Mouse (Mus musculus): ENCODE measurements around the gene Csf1. TPM values are rescaled to one million over a fixed set of nuclear protein-coding genes. Genes with fewer than 3 reads are reported as not detected.

The Csf1 gene
- polyA plus RNA-seq, 1 experiment from 2014 or later = 10.7 TPM

DNA sequence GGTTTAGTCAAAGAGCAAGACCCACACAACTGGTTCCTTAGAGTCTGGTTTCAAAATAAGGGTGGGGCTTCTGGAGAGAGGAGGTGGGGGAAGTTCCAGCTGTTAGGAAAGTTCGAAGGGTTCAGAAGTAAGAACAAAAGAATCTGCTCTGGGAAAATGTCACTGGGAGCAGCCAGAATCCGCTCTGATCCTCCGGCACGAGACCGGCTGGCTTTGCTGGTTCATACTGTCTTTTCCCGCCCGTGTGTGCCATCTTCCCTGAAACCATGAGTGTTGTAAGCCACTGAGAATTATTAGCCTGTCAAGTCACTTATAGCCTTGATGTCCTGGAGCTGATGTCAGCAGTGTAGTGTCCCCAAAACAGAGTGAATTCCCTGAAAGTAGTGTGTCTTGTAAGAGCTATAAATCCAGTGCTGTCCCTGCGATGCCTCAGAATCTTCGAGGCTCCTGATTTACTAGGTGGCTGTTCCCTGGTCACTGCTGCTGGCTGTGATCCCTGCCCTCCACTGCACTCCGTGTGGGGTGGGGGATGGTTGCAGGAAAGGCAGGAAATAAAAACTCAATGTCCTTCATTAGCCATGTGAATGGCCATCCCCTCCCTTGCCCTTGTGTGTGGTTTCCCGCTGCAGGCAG, 26.8 kb upstream of the Csf1 start:
- Histone ChIP-seq H3K27ac (ENCODE audit: low read depth, low read length) (no peak overlapping the region), H3K36me3 (ENCODE audit: control insufficient read depth, insufficient read depth, low read length) (no peaks in the 10 kb centered on the region), H3K9me3 (replicated peaks; ENCODE audit: control insufficient read depth, low read length) (no peaks in the 10 kb centered on the region), H3K4me1 (ENCODE audit: control insufficient read depth, insufficient read depth, low read length) (peaks cover 31% of the 10 kb centered on the region), H3K9ac (ENCODE audit: low read depth, low read length) (no peak overlapping the region), H3K27me3 (ENCODE audit: control insufficient read depth, insufficient read depth, low read length) (no peaks in the 10 kb centered on the region), H3K4me3 (ENCODE audit: low read depth, low read length) (no peak overlapping the region), H3K4me2 (0 out of 2 replicates have a peak overlapping the region, but pooled peaks have one; percentile 3)
- no peak for ATAC-seq (replicated peaks; ENCODE audit: insufficient number of reproducible peaks, low FRiP score, low TSS enrichment)
- 54% methylated on average over 11 of the region's 11 CpGs for WGBS (ENCODE audit: insufficient replicate concordance)

DNA sequence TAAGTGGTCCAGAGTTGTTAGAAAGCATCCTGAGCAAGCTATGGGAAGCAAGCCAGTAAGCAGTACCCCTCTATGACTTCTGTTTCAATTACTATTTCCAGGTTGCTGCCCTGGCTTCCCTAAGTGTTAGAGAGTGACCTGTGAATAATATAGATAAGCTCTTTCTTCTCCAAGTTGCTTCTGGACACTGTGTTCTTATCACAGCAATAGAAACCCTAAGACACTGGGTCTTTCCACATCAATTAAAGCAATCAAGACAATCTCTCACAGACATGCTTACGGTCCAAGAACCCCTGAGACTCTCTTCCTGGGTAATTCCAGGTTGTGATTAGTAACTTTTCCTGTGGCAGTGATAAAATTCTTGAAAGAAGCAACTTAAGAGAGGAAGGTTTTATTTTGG, 26.1 kb upstream of the Csf1 start:
- no peak overlapping the region for H3K4me3 ChIP-seq (ENCODE audit: low read depth, low read length)
- H3K27ac ChIP-seq (ENCODE audit: low read depth, low read length) = no peak overlapping the region
- H3K4me1 ChIP-seq (ENCODE audit: control insufficient read depth, insufficient read depth, low read length) = peaks cover 31% of the 10 kb centered on the region
- no peaks in the 10 kb centered on the region for H3K27me3 ChIP-seq (ENCODE audit: control insufficient read depth, insufficient read depth, low read length)
- ATAC-seq (replicated peaks; ENCODE audit: insufficient number of reproducible peaks, low FRiP score, low TSS enrichment) = no peak
- H3K9ac ChIP-seq (ENCODE audit: low read depth, low read length) = no peak overlapping the region
- H3K9me3 ChIP-seq (replicated peaks; ENCODE audit: control insufficient read depth, low read length) = no peaks in the 10 kb centered on the region
- WGBS (ENCODE audit: insufficient replicate concordance) = 61% methylated on average over 1 of the region's 1 CpGs
- no peak overlapping the region for H3K4me2 ChIP-seq
- no peaks in the 10 kb centered on the region for H3K36me3 ChIP-seq (ENCODE audit: control insufficient read depth, insufficient read depth, low read length)

GRCm38 (mm10) chr3:107785546-107785945, 25.3 kb upstream of the Csf1 start:
- 0 out of 2 replicates have a peak overlapping the region, but pooled peaks have one; percentile 14 for H3K4me2 ChIP-seq

DNA sequence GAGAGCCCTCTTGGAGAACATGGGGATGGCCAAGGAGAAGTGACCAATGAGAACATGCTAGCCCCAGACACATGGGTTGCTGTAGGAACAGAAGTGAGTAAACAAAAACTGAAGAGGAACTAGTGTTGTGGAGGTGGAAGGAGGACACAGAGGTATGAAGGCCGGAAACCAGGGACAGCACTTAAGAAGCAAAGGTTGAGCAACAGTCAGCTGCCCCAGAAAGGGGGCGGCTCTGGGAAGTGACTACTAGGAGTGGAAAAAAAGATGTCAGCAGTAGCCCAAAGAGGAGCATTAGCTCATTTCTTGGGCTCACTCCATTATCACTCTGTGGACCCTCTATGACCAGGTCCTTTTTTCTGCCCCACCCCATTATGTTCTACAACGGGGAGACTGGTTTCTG, 23.0 kb upstream of the Csf1 start:
- peaks cover 3% of the 10 kb centered on the region; the same call in 1 of the 2 replicates for H3K27me3 ChIP-seq (ENCODE audit: control insufficient read depth, insufficient read depth, low read length)
- H3K9me3 ChIP-seq (replicated peaks; ENCODE audit: control insufficient read depth, low read length) = no peaks in the 10 kb centered on the region
- no peak overlapping the region for H3K9ac ChIP-seq (ENCODE audit: low read depth, low read length)
- peaks cover 30% of the 10 kb centered on the region for H3K4me1 ChIP-seq (ENCODE audit: control insufficient read depth, insufficient read depth, low read length)
- 85% methylated on average over 3 of the region's 3 CpGs for WGBS (ENCODE audit: insufficient replicate concordance)
- ATAC-seq (replicated peaks; ENCODE audit: insufficient number of reproducible peaks, low FRiP score, low TSS enrichment) = no peak
- no peak overlapping the region for H3K27ac ChIP-seq (ENCODE audit: low read depth, low read length)
- H3K4me3 ChIP-seq (ENCODE audit: low read depth, low read length) = no peak overlapping the region
- no peak overlapping the region for H3K4me2 ChIP-seq
- no peaks in the 10 kb centered on the region for H3K36me3 ChIP-seq (ENCODE audit: control insufficient read depth, insufficient read depth, low read length)

More at GRCm38 (mm10) chr3:107785546-107785945, 25.3 kb upstream of the Csf1 start:
- 36% methylated on average over 4 of the region's 4 CpGs for whole genome bisulfite sequencing (ENCODE audit: insufficient replicate concordance)
- Histone ChIP-seq H3K9ac (ENCODE audit: low read depth, low read length) (no peak overlapping the region), H3K4me3 (ENCODE audit: low read depth, low read length) (no peak overlapping the region), H3K27ac (ENCODE audit: low read depth, low read length) (peak overlapping the region; percentile 29; the same call in 1 of the 2 replicates), H3K4me1 (ENCODE audit: control insufficient read depth, insufficient read depth, low read length) (peaks cover 31% of the 10 kb centered on the region), H3K27me3 (ENCODE audit: control insufficient read depth, insufficient read depth, low read length) (no peaks in the 10 kb centered on the region), H3K9me3 (replicated peaks; ENCODE audit: control insufficient read depth, low read length) (no peaks in the 10 kb centered on the region), H3K36me3 (ENCODE audit: control insufficient read depth, insufficient read depth, low read length) (no peaks in the 10 kb centered on the region)
- ATAC-seq (replicated peaks; ENCODE audit: insufficient number of reproducible peaks, low FRiP score, low TSS enrichment) = no peak

GRCm38 (mm10) chr3:107781304-107781703, 21.0 kb upstream of the Csf1 start:
- H3K4me2 ChIP-seq = no peak overlapping the region
- no peak overlapping the region for H3K27ac ChIP-seq (ENCODE audit: low read depth, low read length)
- H3K4me1 ChIP-seq (ENCODE audit: control insufficient read depth, insufficient read depth, low read length) = peaks cover 17% of the 10 kb centered on the region
- no peaks in the 10 kb centered on the region for H3K36me3 ChIP-seq (ENCODE audit: control insufficient read depth, insufficient read depth, low read length)
- no peak overlapping the region for H3K9ac ChIP-seq (ENCODE audit: low read depth, low read length)
- H3K27me3 ChIP-seq (ENCODE audit: control insufficient read depth, insufficient read depth, low read length) = peaks cover 3% of the 10 kb centered on the region; the same call in 1 of the 2 replicates
- no peak for ATAC-seq (replicated peaks; ENCODE audit: insufficient number of reproducible peaks, low FRiP score, low TSS enrichment)
- H3K9me3 ChIP-seq (replicated peaks; ENCODE audit: control insufficient read depth, low read length) = no peaks in the 10 kb centered on the region
- H3K4me3 ChIP-seq (ENCODE audit: low read depth, low read length) = no peak overlapping the region
- WGBS (ENCODE audit: insufficient replicate concordance) = 80% methylated on average over 5 of the region's 5 CpGs

- no peak for ATAC-seq (replicated peaks; ENCODE audit: insufficient number of reproducible peaks, low FRiP score, low TSS enrichment)
- WGBS (ENCODE audit: insufficient replicate concordance) = 81% methylated on average over 6 of the region's 6 CpGs
Measured at GRCm38 (mm10) chr3:107778016-107778415, 17.7 kb upstream of the Csf1 start.

DNA sequence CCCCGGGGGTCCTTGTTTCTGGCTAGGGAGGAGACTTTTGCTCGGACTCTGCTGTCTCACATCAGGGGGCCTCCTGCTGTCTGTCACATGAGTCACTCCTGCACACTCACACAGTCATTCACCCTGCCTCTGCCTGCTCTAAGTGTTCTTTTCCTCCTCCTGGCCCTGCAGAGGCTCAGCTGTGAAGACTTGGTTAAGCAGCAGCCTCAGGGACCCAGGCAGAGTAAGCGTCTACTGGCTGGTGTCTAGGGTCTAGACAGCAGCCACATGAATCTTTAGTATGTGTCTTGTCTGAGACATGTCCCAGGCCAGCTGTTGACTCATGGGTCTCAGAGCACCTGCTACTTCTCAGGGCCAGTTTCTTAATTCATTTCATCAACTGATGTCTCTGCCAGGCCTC, 16.0 kb upstream of the Csf1 start:
- ATAC-seq (replicated peaks; ENCODE audit: insufficient number of reproducible peaks, low FRiP score, low TSS enrichment) = no peak; the same call in 1 of the 2 replicates
- 19% methylated on average over 3 of the region's 3 CpGs for WGBS (ENCODE audit: insufficient replicate concordance)
- no peaks in the 10 kb centered on the region for H3K9me3 ChIP-seq (replicated peaks; ENCODE audit: control insufficient read depth, low read length)
- H3K27me3 ChIP-seq (ENCODE audit: control insufficient read depth, insufficient read depth, low read length) = peaks cover 3% of the 10 kb centered on the region; the same call in 1 of the 2 replicates
- H3K4me2 ChIP-seq = no peak overlapping the region
- H3K36me3 ChIP-seq (ENCODE audit: control insufficient read depth, insufficient read depth, low read length) = no peaks in the 10 kb centered on the region
- no peak overlapping the region for H3K4me3 ChIP-seq (ENCODE audit: low read depth, low read length)
- H3K9ac ChIP-seq (ENCODE audit: low read depth, low read length) = no peak overlapping the region
- H3K27ac ChIP-seq (ENCODE audit: low read depth, low read length) = 0 out of 2 replicates have a peak overlapping the region, but pooled peaks have one; percentile 29
- H3K4me1 ChIP-seq (ENCODE audit: control insufficient read depth, insufficient read depth, low read length) = peaks cover 13% of the 10 kb centered on the region

More at GRCm38 (mm10) chr3:107778016-107778415, 17.7 kb upstream of the Csf1 start:
- Histone ChIP-seq H3K9ac (ENCODE audit: low read depth, low read length) (no peak overlapping the region), H3K36me3 (ENCODE audit: control insufficient read depth, insufficient read depth, low read length) (no peaks in the 10 kb centered on the region), H3K4me1 (ENCODE audit: control insufficient read depth, insufficient read depth, low read length) (peaks cover 10% of the 10 kb centered on the region), H3K9me3 (replicated peaks; ENCODE audit: control insufficient read depth, low read length) (no peaks in the 10 kb centered on the region), H3K27me3 (ENCODE audit: control insufficient read depth, insufficient read depth, low read length) (peaks cover 3% of the 10 kb centered on the region; the same call in 1 of the 2 replicates), H3K4me3 (ENCODE audit: low read depth, low read length) (no peak overlapping the region), H3K4me2 (no peak overlapping the region), H3K27ac (ENCODE audit: low read depth, low read length) (no peak overlapping the region)

GRCm38 (mm10) chr3:107775736-107776135, 15.5 kb upstream of the Csf1 start:
- no peak overlapping the region for H3K4me2 ChIP-seq
- no peak for ATAC-seq (replicated peaks; ENCODE audit: insufficient number of reproducible peaks, low FRiP score, low TSS enrichment)
- peaks cover 3% of the 10 kb centered on the region; the same call in 1 of the 2 replicates for H3K27me3 ChIP-seq (ENCODE audit: control insufficient read depth, insufficient read depth, low read length)
- no peaks in the 10 kb centered on the region for H3K9me3 ChIP-seq (replicated peaks; ENCODE audit: control insufficient read depth, low read length)
- H3K4me3 ChIP-seq (ENCODE audit: low read depth, low read length) = no peak overlapping the region
- no peak overlapping the region for H3K9ac ChIP-seq (ENCODE audit: low read depth, low read length)
- H3K36me3 ChIP-seq (ENCODE audit: control insufficient read depth, insufficient read depth, low read length) = no peaks in the 10 kb centered on the region
- no peak overlapping the region for H3K27ac ChIP-seq (ENCODE audit: low read depth, low read length)
- peaks cover 13% of the 10 kb centered on the region for H3K4me1 ChIP-seq (ENCODE audit: control insufficient read depth, insufficient read depth, low read length)
- WGBS (ENCODE audit: insufficient replicate concordance) = 19% methylated on average over 3 of the region's 3 CpGs

GRCm38 (mm10) chr3:107775056-107775455, 14.8 kb upstream of the Csf1 start:
- Histone ChIP-seq H3K4me2 (no peak overlapping the region), H3K27me3 (ENCODE audit: control insufficient read depth, insufficient read depth, low read length) (peaks cover 3% of the 10 kb centered on the region; the same call in 1 of the 2 replicates), H3K4me1 (ENCODE audit: control insufficient read depth, insufficient read depth, low read length) (peaks cover 13% of the 10 kb centered on the region), H3K4me3 (ENCODE audit: low read depth, low read length) (no peak overlapping the region), H3K9me3 (replicated peaks; ENCODE audit: control insufficient read depth, low read length) (no peaks in the 10 kb centered on the region), H3K27ac (ENCODE audit: low read depth, low read length) (no peak overlapping the region), H3K36me3 (ENCODE audit: control insufficient read depth, insufficient read depth, low read length) (no peaks in the 10 kb centered on the region), H3K9ac (ENCODE audit: low read depth, low read length) (no peak overlapping the region)
- ATAC-seq (replicated peaks; ENCODE audit: insufficient number of reproducible peaks, low FRiP score, low TSS enrichment) = no peak
- WGBS (ENCODE audit: insufficient replicate concordance) = 28% methylated on average over 5 of the region's 5 CpGs

All from heart, embryonic 11.5 days (tissue).